Mouse (Mus musculus) myocyte (in vitro differentiated cells): ENCODE measurements at regions not wholly inside any gene's neighbourhood (a gene's known extent, or its start where the extent isn't known, plus 50 kb on each side); places are given as distances from the start of the nearest gene placed in this dataset.

Experiments
- H3K27me3 ChIP-seq: one replicate; pipeline ENCODE4 v1.6.1; 2011; ENCODE audit not compliant: control insufficient read depth, insufficient read depth, insufficient read length
- H3K36me3 ChIP-seq: one replicate; pipeline ENCODE4 v1.6.1; 2011; ENCODE audit not compliant: control insufficient read depth, insufficient read depth
- H3K4me2 ChIP-seq: one replicate; pipeline ENCODE4 v1.6.1; 2011; ENCODE audit warnings: low read depth, control low read depth
- H3K4me3 ChIP-seq: one replicate; pipeline ENCODE4 v1.5.1; 2011; ENCODE audit warnings: mild to moderate bottlenecking, control low read depth, moderate library complexity
- H3K79me2 ChIP-seq: one replicate; pipeline ENCODE4 v1.6.1; 2011; ENCODE audit not compliant: control insufficient read depth, insufficient read depth
- H3ac ChIP-seq: one replicate; pipeline ENCODE4 v1.6.1; 2011; ENCODE audit not compliant: control insufficient read depth, insufficient read length
- CEBPB ChIP-seq: IDR thresholded peaks from 2 replicates; pipeline ENCODE4 v1.6.1; 2011; ENCODE audit warnings: mild to moderate bottlenecking, moderate library complexity; ENCODE audit not compliant: poor library complexity, insufficient read depth, severe bottlenecking
- E2F4 ChIP-seq: IDR thresholded peaks from one replicate; pipeline ENCODE4 v1.6.1; 2011; ENCODE audit warnings: mild to moderate bottlenecking, control low read depth, moderate library complexity; ENCODE audit not compliant: insufficient read depth
- MAX ChIP-seq: IDR thresholded peaks from one replicate; pipeline ENCODE4 v1.6.1; 2011; ENCODE audit warnings: low read depth, mild to moderate bottlenecking, control low read depth
- MYOD1 ChIP-seq, 3 experiments: IDR thresholded peaks; one replicate each; pipeline ENCODE4 v1.6.1; 2011; ENCODE audit warnings: control low read depth in 2 of 3, low read depth in 2 of 3, mild to moderate bottlenecking in 2 of 3, moderate library complexity in 1 of 3; ENCODE audit not compliant: insufficient read length in 2 of 3, control insufficient read depth in 1 of 3
- MYOG ChIP-seq, 3 experiments: IDR thresholded peaks; one replicate each; pipeline ENCODE4 v1.6.1; 2011; ENCODE audit warnings: control low read depth in 2 of 3, low read depth in 2 of 3, mild to moderate bottlenecking in 2 of 3; ENCODE audit not compliant: insufficient read length in 2 of 3, control insufficient read depth in 1 of 3, insufficient read depth in 1 of 3
- POLR2A ChIP-seq: IDR thresholded peaks from one replicate; pipeline ENCODE4 v1.6.1; 2011; ENCODE audit warnings: low read depth, mild to moderate bottlenecking, control low read depth, moderate library complexity; ENCODE audit not compliant: insufficient read length
- POLR2AphosphoS2 ChIP-seq: IDR thresholded peaks from one replicate; pipeline ENCODE4 v1.6.1; 2011; ENCODE audit warnings: low read depth, control low read depth; ENCODE audit not compliant: insufficient read length
- REST ChIP-seq: IDR thresholded peaks from one replicate; pipeline ENCODE4 v1.6.1; 2011; ENCODE audit warnings: mild to moderate bottlenecking, control low read depth, moderate library complexity; ENCODE audit not compliant: insufficient read depth, insufficient read length
- SRF ChIP-seq: IDR thresholded peaks from one replicate; pipeline ENCODE4 v1.6.1; 2011; ENCODE audit warnings: low read depth; ENCODE audit not compliant: control insufficient read depth, insufficient read length
- TCF12 ChIP-seq: IDR thresholded peaks from one replicate; pipeline ENCODE4 v1.6.1; 2011; ENCODE audit warnings: mild to moderate bottlenecking, control low read depth; ENCODE audit not compliant: poor library complexity, insufficient read depth, severe bottlenecking
- TCF3 ChIP-seq: IDR thresholded peaks from one replicate; pipeline ENCODE4 v1.6.1; 2011; ENCODE audit warnings: low read depth, control low read depth; ENCODE audit not compliant: insufficient read length
- USF1 ChIP-seq: IDR thresholded peaks from one replicate; pipeline ENCODE4 v1.6.1; 2011; ENCODE audit warnings: low read depth, mild to moderate bottlenecking, control low read depth, moderate library complexity

- no peak overlapping the region for H3K4me3 ChIP-seq
- no peaks in the 10 kb centered on the region for H3K27me3 ChIP-seq
- H3K79me2 ChIP-seq = no peaks in the 10 kb centered on the region
- TF ChIP-seq POLR2AphosphoS2 = no peak
- TF ChIP-seq REST = no peak
- no peak for TF ChIP-seq CEBPB
- no peak for TF ChIP-seq USF1
- TF ChIP-seq MYOD1 (IDR thresholded peaks at IDR 0.05; ENCODE audit: control insufficient read depth in 1 of 3, insufficient read length in 2 of 3, low read depth in 2 of 3) = no peak
- no peak for TF ChIP-seq POLR2A
- H3ac ChIP-seq = no peak overlapping the region
- no peaks in the 10 kb centered on the region for H3K36me3 ChIP-seq
- H3K4me2 ChIP-seq = no peak overlapping the region
Measured at GRCm38 (mm10) chr7:137628266-137628665, 190.9 kb downstream of the Glrx3 start.

DNA sequence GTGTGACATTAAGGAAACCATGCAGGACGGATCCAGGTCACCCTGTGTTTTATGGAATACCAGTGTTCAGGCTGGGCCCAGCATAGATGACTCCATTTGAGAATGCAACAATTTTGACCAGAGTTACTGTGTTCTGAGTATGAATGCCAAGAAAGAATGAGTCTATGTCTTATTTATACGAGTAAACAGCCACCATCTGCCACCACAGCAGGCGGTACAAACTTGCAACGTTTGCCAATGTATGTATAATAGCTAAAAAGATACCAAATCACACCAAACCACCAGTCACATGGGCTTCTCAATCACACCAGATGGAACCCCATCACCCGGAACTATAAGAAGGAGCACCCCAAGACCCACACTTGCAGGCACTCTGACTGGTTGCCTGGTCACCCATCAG, 192.1 kb downstream of the Glrx3 start:
- TF ChIP-seq MAX (no peak), TCF3 (no peak), CEBPB (no peak), USF1 (no peak), SRF (no peak), MYOD1 (IDR thresholded peaks at IDR 0.05; ENCODE audit: control insufficient read depth in 1 of 3, insufficient read length in 2 of 3, low read depth in 2 of 3) (no peak), E2F4 (no peak), REST (no peak), TCF12 (no peak)

DNA sequence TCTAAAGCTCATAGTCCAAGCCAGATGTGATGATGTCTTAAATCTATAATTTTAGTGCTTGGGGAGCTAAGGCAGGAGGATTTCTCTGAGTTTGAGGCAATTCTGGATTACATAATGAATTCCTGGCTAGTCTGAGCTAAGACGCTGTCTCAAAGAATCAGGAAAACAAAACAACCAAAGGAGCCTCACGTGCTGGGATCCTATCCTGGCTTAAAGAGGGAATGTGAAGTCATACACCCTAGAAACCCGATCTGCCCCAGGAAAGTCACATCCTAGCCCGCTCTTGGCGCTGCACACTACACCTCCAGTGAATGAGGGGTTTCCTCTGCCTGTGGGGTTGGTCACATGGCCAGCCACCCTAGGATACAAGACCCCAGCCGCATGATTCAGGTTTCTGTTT, 211.2 kb downstream of the Glrx3 start:
- Histone ChIP-seq H3K4me2 (no peak overlapping the region), H3K27me3 (no peaks in the 10 kb centered on the region), H3K4me3 (no peak overlapping the region), H3ac (no peak overlapping the region), H3K79me2 (no peaks in the 10 kb centered on the region), H3K36me3 (no peaks in the 10 kb centered on the region)
- no peak for TF ChIP-seq E2F4
- no peak for TF ChIP-seq SRF
- TF ChIP-seq TCF3 = no peak
- no peak for TF ChIP-seq CEBPB
- TF ChIP-seq MAX = no peak
- no peak for TF ChIP-seq POLR2A
- no peak for TF ChIP-seq MYOG (IDR thresholded peaks at IDR 0.05; ENCODE audit: control insufficient read depth in 1 of 3, insufficient read depth in 1 of 3, insufficient read length in 2 of 3, low read depth in 2 of 3)
- TF ChIP-seq POLR2AphosphoS2 = no peak
- no peak for TF ChIP-seq USF1
- no peak for TF ChIP-seq TCF12
- TF ChIP-seq MYOD1 (IDR thresholded peaks at IDR 0.05; ENCODE audit: control insufficient read depth in 1 of 3, insufficient read length in 2 of 3, low read depth in 2 of 3) = no peak

More for the DNA sequence above, 192.1 kb downstream of the Glrx3 start:
- Histone ChIP-seq H3K4me3 (no peak overlapping the region), H3K4me2 (no peak overlapping the region), H3K79me2 (no peaks in the 10 kb centered on the region), H3K36me3 (no peaks in the 10 kb centered on the region), H3ac (no peak overlapping the region), H3K27me3 (no peaks in the 10 kb centered on the region)

DNA sequence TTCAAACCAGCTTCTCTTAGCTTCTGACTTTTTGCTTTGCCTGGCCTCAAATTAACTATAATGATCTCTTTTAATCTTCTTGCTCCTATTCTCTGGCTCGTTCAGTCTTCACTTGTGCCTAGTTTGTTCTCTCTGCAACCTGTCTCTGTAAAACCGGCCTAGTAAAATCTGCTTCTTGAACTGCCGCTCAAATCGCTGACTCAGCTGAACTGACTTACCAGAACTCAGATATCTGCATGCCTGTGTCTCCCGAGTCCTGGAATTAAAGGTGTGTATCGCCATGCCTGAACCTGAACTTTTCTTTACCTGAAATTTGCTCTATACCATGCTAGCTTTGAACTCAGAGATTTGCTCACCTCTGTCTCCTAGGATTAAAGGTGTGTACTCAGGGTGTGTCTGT, 212.2 kb downstream of the Glrx3 start:
- H3K4me3 ChIP-seq = no peak overlapping the region
- no peaks in the 10 kb centered on the region for H3K27me3 ChIP-seq
- no peaks in the 10 kb centered on the region for H3K79me2 ChIP-seq
- no peak overlapping the region for H3K4me2 ChIP-seq
- no peak overlapping the region for H3ac ChIP-seq
- no peaks in the 10 kb centered on the region for H3K36me3 ChIP-seq
- TF ChIP-seq SRF = no peak
- no peak for TF ChIP-seq MYOD1 (IDR thresholded peaks at IDR 0.05; ENCODE audit: control insufficient read depth in 1 of 3, insufficient read length in 2 of 3, low read depth in 2 of 3)
- TF ChIP-seq TCF12 = no peak
- no peak for TF ChIP-seq TCF3
- no peak for TF ChIP-seq POLR2AphosphoS2
- no peak for TF ChIP-seq E2F4
- TF ChIP-seq MYOG (IDR thresholded peaks at IDR 0.05; ENCODE audit: control insufficient read depth in 1 of 3, insufficient read depth in 1 of 3, insufficient read length in 2 of 3, low read depth in 2 of 3) = no peak
- no peak for TF ChIP-seq POLR2A
- no peak for TF ChIP-seq REST
- no peak for TF ChIP-seq MAX

DNA sequence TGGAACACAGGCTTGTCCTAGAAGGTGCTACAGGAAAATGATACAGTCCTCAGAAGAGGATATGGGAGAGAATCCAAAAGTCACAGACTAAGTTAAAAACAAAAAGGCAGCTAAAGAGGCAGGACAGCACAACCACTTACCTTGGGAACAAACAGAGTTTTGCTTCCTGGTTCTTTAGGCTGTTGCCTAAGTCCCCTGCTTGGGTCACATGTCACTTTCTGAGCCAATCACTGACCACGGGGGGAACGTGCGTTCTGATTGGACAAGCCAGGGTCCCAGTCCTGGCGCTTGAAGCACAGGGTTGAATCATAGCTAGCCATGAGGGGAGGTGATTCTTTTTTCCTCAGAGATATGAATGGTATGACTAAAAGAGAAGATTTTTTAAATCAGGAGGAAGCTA, 216.4 kb downstream of the Glrx3 start:
- peak; percentile 72 for TF ChIP-seq USF1
- TF ChIP-seq E2F4 = no peak
- Histone ChIP-seq H3K27me3 (no peaks in the 10 kb centered on the region), H3ac (no peak overlapping the region), H3K4me2 (no peak overlapping the region), H3K4me3 (no peak overlapping the region), H3K36me3 (no peaks in the 10 kb centered on the region), H3K79me2 (no peaks in the 10 kb centered on the region)
